Mouse (Mus musculus): ENCODE results near the gene Sult6b2. TPM values are rescaled to one million over a fixed set of nuclear protein-coding genes. Genes with fewer than 3 reads are reported as not detected.

Sult6b2 gene
- polyA plus RNA-seq, 1 experiment from 2014 or later = 0.25 TPM

DNA sequence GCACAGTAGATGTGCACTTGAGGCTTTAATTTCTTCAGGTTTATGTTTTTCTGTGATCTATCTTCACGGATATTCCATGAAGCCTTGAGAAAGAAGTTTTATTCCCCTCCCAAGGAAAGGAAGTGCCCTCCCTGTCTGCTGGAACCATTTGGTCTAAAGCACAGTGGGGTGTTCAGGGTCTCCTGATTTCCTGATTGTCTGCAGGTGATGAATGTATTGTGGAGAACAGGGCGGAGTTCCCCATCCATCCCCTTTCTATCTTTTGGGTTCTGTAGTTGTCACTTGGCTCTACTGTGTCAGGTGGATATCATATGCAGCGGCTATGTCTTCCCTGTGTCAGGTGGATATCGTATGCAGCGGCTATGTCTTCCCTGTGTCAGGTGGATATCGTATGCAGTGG is 62.5 kb downstream of the Sult6b2 start:
- H3K36me3 ChIP-seq (ENCODE audit: control insufficient read depth, insufficient read depth, low read length) = no peaks in the 10 kb centered on the region
- no peak for ATAC-seq
- 88% methylated on average over 6 of the region's 6 CpGs for whole genome bisulfite sequencing

GRCm38 (mm10) chr6:142738637-142739036 is 65.7 kb downstream of the Sult6b2 start:
- WGBS = 87% methylated on average over 6 of the region's 6 CpGs
- H3K9me3 ChIP-seq (replicated peaks; ENCODE audit: control insufficient read depth, low read length, poor library complexity, severe bottlenecking) = no peaks in the 10 kb centered on the region
- no peak overlapping the region for H3K27ac ChIP-seq (ENCODE audit: low read length)
- no peak for ATAC-seq
- no peak overlapping the region for H3K9ac ChIP-seq (ENCODE audit: low read depth, low read length)
- H3K4me2 ChIP-seq (ENCODE audit: low read length) = no peak overlapping the region
- no peak overlapping the region for H3K4me3 ChIP-seq (ENCODE audit: low read depth, low read length)
- no peaks in the 10 kb centered on the region for H3K27me3 ChIP-seq (ENCODE audit: control insufficient read depth, insufficient read depth, low read depth, low read length)
- no peaks in the 10 kb centered on the region for H3K4me1 ChIP-seq (ENCODE audit: control insufficient read depth, insufficient read depth, low read length)
- H3K36me3 ChIP-seq (ENCODE audit: control insufficient read depth, insufficient read depth, low read length) = no peaks in the 10 kb centered on the region

More for the DNA sequence above, 62.5 kb downstream of the Sult6b2 start:
- Histone ChIP-seq H3K4me2 (ENCODE audit: low read length) (no peak overlapping the region), H3K27me3 (ENCODE audit: control insufficient read depth, insufficient read depth, low read depth, low read length) (no peaks in the 10 kb centered on the region), H3K9me3 (replicated peaks; ENCODE audit: control insufficient read depth, low read length, poor library complexity, severe bottlenecking) (no peaks in the 10 kb centered on the region), H3K27ac (ENCODE audit: low read length) (no peak overlapping the region), H3K4me1 (ENCODE audit: control insufficient read depth, insufficient read depth, low read length) (no peaks in the 10 kb centered on the region), H3K4me3 (ENCODE audit: low read depth, low read length) (no peak overlapping the region), H3K9ac (ENCODE audit: low read depth, low read length) (no peak overlapping the region)

- no peak for ATAC-seq
These were observed 66.1 kb downstream of the Sult6b2 start for GRCm38 (mm10) chr6:142738225-142738624.

DNA sequence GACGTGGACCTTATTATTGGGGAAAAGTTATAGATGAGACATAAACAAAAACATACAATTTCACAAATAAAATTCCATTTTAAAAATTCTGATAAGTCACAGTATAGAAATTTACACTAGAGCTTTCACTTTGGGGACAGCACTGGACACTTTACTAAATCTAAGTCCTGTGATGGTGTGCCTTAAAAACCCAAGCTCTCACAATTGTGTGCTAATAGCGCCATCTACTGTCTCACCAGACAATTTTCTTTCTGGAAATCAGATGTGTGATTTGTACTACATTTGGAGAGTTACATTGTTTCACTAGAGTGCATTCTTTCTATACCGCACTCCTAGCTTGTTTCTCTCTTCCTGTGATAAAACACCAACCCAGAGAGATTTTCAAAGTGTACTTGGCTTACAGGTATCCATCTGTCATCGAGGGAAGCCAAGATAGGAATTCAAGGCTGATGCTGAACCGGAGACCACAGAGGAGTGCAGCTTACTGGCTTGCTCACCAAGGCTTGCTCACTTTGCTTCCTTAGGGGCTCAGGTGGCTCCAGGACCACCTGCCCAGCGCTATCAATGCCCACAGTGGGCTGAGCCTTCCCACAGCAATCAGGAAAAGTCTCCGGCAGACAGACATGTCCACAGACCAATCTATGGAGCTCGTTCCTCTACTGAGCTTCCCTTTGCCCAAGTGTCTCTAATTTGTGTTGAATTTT is 68.8 kb downstream of the Sult6b2 start:
- no peaks in the 10 kb centered on the region for H3K4me1 ChIP-seq (ENCODE audit: control insufficient read depth, insufficient read depth, low read length)
- ATAC-seq = no peak
- no peak overlapping the region for H3K27ac ChIP-seq (ENCODE audit: low read length)
- no peaks in the 10 kb centered on the region for H3K27me3 ChIP-seq (ENCODE audit: control insufficient read depth, insufficient read depth, low read depth, low read length)
- H3K9me3 ChIP-seq (replicated peaks; ENCODE audit: control insufficient read depth, low read length, poor library complexity, severe bottlenecking) = no peaks in the 10 kb centered on the region
- no peak overlapping the region for H3K4me3 ChIP-seq (ENCODE audit: low read depth, low read length)
- H3K4me2 ChIP-seq (ENCODE audit: low read length) = no peak overlapping the region
- WGBS = 51% methylated on average over 8 of the region's 8 CpGs
- H3K36me3 ChIP-seq (ENCODE audit: control insufficient read depth, insufficient read depth, low read length) = no peaks in the 10 kb centered on the region
- H3K9ac ChIP-seq (ENCODE audit: low read depth, low read length) = no peak overlapping the region

More at GRCm38 (mm10) chr6:142738225-142738624, 66.1 kb downstream of the Sult6b2 start:
- H3K27me3 ChIP-seq (ENCODE audit: control insufficient read depth, insufficient read depth, low read depth, low read length) = no peaks in the 10 kb centered on the region
- H3K4me3 ChIP-seq (ENCODE audit: low read depth, low read length) = no peak overlapping the region
- H3K9me3 ChIP-seq (replicated peaks; ENCODE audit: control insufficient read depth, low read length, poor library complexity, severe bottlenecking) = no peaks in the 10 kb centered on the region
- H3K36me3 ChIP-seq (ENCODE audit: control insufficient read depth, insufficient read depth, low read length) = no peaks in the 10 kb centered on the region
- no peaks in the 10 kb centered on the region for H3K4me1 ChIP-seq (ENCODE audit: control insufficient read depth, insufficient read depth, low read length)
- 97% methylated on average over 2 of the region's 2 CpGs for WGBS
- H3K27ac ChIP-seq (ENCODE audit: low read length) = no peak overlapping the region
- H3K4me2 ChIP-seq (ENCODE audit: low read length) = no peak overlapping the region
- H3K9ac ChIP-seq (ENCODE audit: low read depth, low read length) = no peak overlapping the region

Other genes starting within 250 kb of the Sult6b2 start
- 14.7 and 15.4 TPM in 2 replicates for gene Kcnj8, start 232.9 kb downstream of the Sult6b2 start, polyA plus RNA-seq (2015; fragmentation: Nextera tagmentation; extraction: Ambion mirVana)
- gene Abcc9, start 102.2 kb downstream of the Sult6b2 start, polyA plus RNA-seq (2015; fragmentation: Nextera tagmentation; extraction: Ambion mirVana) = 3.1 and 3.7 TPM in 2 replicates
- gene Cmas, start 47.8 kb downstream of the Sult6b2 start, polyA plus RNA-seq (2015; fragmentation: Nextera tagmentation; extraction: Ambion mirVana) = 226 and 229 TPM in 2 replicates
- 7.5 and 8.3 TPM in 2 replicates for gene St8sia1, start 159.9 kb upstream of the Sult6b2 start, polyA plus RNA-seq (2015; fragmentation: Nextera tagmentation; extraction: Ambion mirVana)

All from midbrain, embryonic 16.5 days (tissue).